Mouse (Mus musculus): ENCODE data around the gene Vmn1r51. TPM values are rescaled to one million over a fixed set of nuclear protein-coding genes. Genes with fewer than 3 reads are reported as not detected.
"Not testable (repeated sequence)": the region's sequence is repeated elsewhere in the genome, so short reads cannot be mapped to it uniquely, and the experiment has no call there.

Vmn1r51 gene
- polyA plus RNA-seq (2014; fragmentation: Nextera tagmentation; extraction: Ambion mirVana) = not detected in 2 replicates

GRCm38 (mm10) chr6:90122296-90122695 lies at the start of gene Vmn1r51:
Gene Vmn1r51, plus strand, starts transcription at chr6:90122596.
- H3K4me1 ChIP-seq (replicated peaks; ENCODE audit: control insufficient read depth, insufficient read depth, low read length); H3K27me3 ChIP-seq (replicated peaks; ENCODE audit: control insufficient read depth, insufficient read depth, low read length); DNase-seq (ENCODE audit: low spot score); H3K27ac ChIP-seq (ENCODE audit: low read depth, low read length); H3K4me3 ChIP-seq (ENCODE audit: low read depth, low read length); H3K36me3 ChIP-seq (ENCODE audit: control insufficient read depth, insufficient read depth, low read length); H3K4me2 ChIP-seq; ATAC-seq (replicated peaks; ENCODE audit: low FRiP score); H3K9ac ChIP-seq (ENCODE audit: low read depth, low read length); H3K9me3 ChIP-seq (ENCODE audit: control insufficient read depth, low read length): not testable (repeated sequence)
- 81% methylated on average over 1 of the region's 1 CpGs for WGBS

GRCm38 (mm10) chr6:90078406-90078805 lies 44.0 kb upstream of the Vmn1r51 start, which contains the start of gene Vmn1r49:
Gene Vmn1r49, minus strand, starts transcription at chr6:90078506.
- DNase-seq (ENCODE audit: low spot score) = no peak
- 73% methylated on average over 4 of the region's 4 CpGs for WGBS
- ATAC-seq (replicated peaks; ENCODE audit: low FRiP score) = no peak
- Histone ChIP-seq H3K27ac (ENCODE audit: low read depth, low read length) (no peak within 1 kb of the TSS), H3K4me1 (replicated peaks; ENCODE audit: control insufficient read depth, insufficient read depth, low read length) (no peaks in the 10 kb centered on the region), H3K4me2 (no peak within 1 kb of the TSS), H3K27me3 (replicated peaks; ENCODE audit: control insufficient read depth, insufficient read depth, low read length) (no peaks in the 10 kb centered on the region), H3K36me3 (ENCODE audit: control insufficient read depth, insufficient read depth, low read length) (no peaks in the 10 kb centered on the region), H3K9me3 (ENCODE audit: control insufficient read depth, low read length) (peaks cover 5% of the 10 kb centered on the region; the same call in 1 of the 2 replicates), H3K9ac (ENCODE audit: low read depth, low read length) (no peak within 1 kb of the TSS), H3K4me3 (ENCODE audit: low read depth, low read length) (no peak within 1 kb of the TSS)

- H3K27me3 ChIP-seq (replicated peaks; ENCODE audit: control insufficient read depth, insufficient read depth, low read length) = no peaks in the 10 kb centered on the region
- H3K4me3 ChIP-seq (ENCODE audit: low read depth, low read length) = no peak overlapping the region
- H3K9me3 ChIP-seq (ENCODE audit: control insufficient read depth, low read length) = no peaks in the 10 kb centered on the region
- H3K27ac ChIP-seq (ENCODE audit: low read depth, low read length) = no peak overlapping the region
- ATAC-seq (replicated peaks; ENCODE audit: low FRiP score) (no peak), DNase-seq (ENCODE audit: low spot score) (no peak)
- no peak overlapping the region for H3K9ac ChIP-seq (ENCODE audit: low read depth, low read length)
- no peaks in the 10 kb centered on the region for H3K4me1 ChIP-seq (replicated peaks; ENCODE audit: control insufficient read depth, insufficient read depth, low read length)
- H3K4me2 ChIP-seq = no peak overlapping the region
- H3K36me3 ChIP-seq (ENCODE audit: control insufficient read depth, insufficient read depth, low read length) = no peaks in the 10 kb centered on the region
- WGBS = 76% methylated on average over 2 of the region's 2 CpGs
Measured at GRCm38 (mm10) chr6:90100566-90100965, 21.8 kb upstream of the Vmn1r51 start.

GRCm38 (mm10) chr6:90101130-90101529 lies 21.3 kb upstream of the Vmn1r51 start, which contains the start of gene Vmn1r50:
Gene Vmn1r50, plus strand, starts transcription at chr6:90101430.
- ATAC-seq (replicated peaks; ENCODE audit: low FRiP score) = no peak
- no peaks in the 10 kb centered on the region for H3K27me3 ChIP-seq (replicated peaks; ENCODE audit: control insufficient read depth, insufficient read depth, low read length)
- no peak for DNase-seq (ENCODE audit: low spot score)
- no peak within 1 kb of the TSS for H3K9ac ChIP-seq (ENCODE audit: low read depth, low read length)
- H3K9me3 ChIP-seq (ENCODE audit: control insufficient read depth, low read length) = no peaks in the 10 kb centered on the region
- H3K27ac ChIP-seq (ENCODE audit: low read depth, low read length) = no peak within 1 kb of the TSS
- WGBS = 56% methylated on average over 2 of the region's 2 CpGs
- no peak within 1 kb of the TSS for H3K4me3 ChIP-seq (ENCODE audit: low read depth, low read length)
- H3K36me3 ChIP-seq (ENCODE audit: control insufficient read depth, insufficient read depth, low read length) = no peaks in the 10 kb centered on the region
- no peak within 1 kb of the TSS for H3K4me2 ChIP-seq
- no peaks in the 10 kb centered on the region for H3K4me1 ChIP-seq (replicated peaks; ENCODE audit: control insufficient read depth, insufficient read depth, low read length)

- ATAC-seq (replicated peaks; ENCODE audit: low FRiP score) = no peak
- no peak overlapping the region for H3K27ac ChIP-seq (ENCODE audit: low read depth, low read length)
- H3K27me3 ChIP-seq (replicated peaks; ENCODE audit: control insufficient read depth, insufficient read depth, low read length) = no peaks in the 10 kb centered on the region
- H3K9ac ChIP-seq (ENCODE audit: low read depth, low read length) = no peak overlapping the region
- no peak overlapping the region for H3K4me2 ChIP-seq
- H3K36me3 ChIP-seq (ENCODE audit: control insufficient read depth, insufficient read depth, low read length) = no peaks in the 10 kb centered on the region
- no peaks in the 10 kb centered on the region for H3K4me1 ChIP-seq (replicated peaks; ENCODE audit: control insufficient read depth, insufficient read depth, low read length)
- H3K4me3 ChIP-seq (ENCODE audit: low read depth, low read length) = no peak overlapping the region
- DNase-seq (ENCODE audit: low spot score) = no peak
- H3K9me3 ChIP-seq (ENCODE audit: control insufficient read depth, low read length) = no peaks in the 10 kb centered on the region
- WGBS = 71% methylated on average over 3 of the region's 3 CpGs
Measured at GRCm38 (mm10) chr6:90160139-90160538, 37.7 kb downstream of the Vmn1r51 start.

- H3K9ac ChIP-seq (ENCODE audit: low read depth, low read length) = no peak within 1 kb of the TSS
- H3K4me1 ChIP-seq (replicated peaks; ENCODE audit: control insufficient read depth, insufficient read depth, low read length) = no peaks in the 10 kb centered on the region
- DNase-seq (ENCODE audit: low spot score) (no peak), ATAC-seq (replicated peaks; ENCODE audit: low FRiP score) (no peak)
- no peaks in the 10 kb centered on the region for H3K9me3 ChIP-seq (ENCODE audit: control insufficient read depth, low read length)
- H3K27me3 ChIP-seq (replicated peaks; ENCODE audit: control insufficient read depth, insufficient read depth, low read length) = no peaks in the 10 kb centered on the region
- H3K27ac ChIP-seq (ENCODE audit: low read depth, low read length) = no peak within 1 kb of the TSS
- H3K36me3 ChIP-seq (ENCODE audit: control insufficient read depth, insufficient read depth, low read length) = no peaks in the 10 kb centered on the region
- WGBS = 56% methylated on average over 2 of the region's 2 CpGs
- no peak within 1 kb of the TSS for H3K4me3 ChIP-seq (ENCODE audit: low read depth, low read length)
- H3K4me2 ChIP-seq = no peak within 1 kb of the TSS
Measured at GRCm38 (mm10) chr6:90174508-90174907, 52.1 kb downstream of the Vmn1r51 start, which contains the start of gene Vmn1r52. Gene Vmn1r52, plus strand, starts transcription at chr6:90174808.

Other genes starting within 250 kb of the Vmn1r51 start
- not detected in 2 replicates for gene Vmn1r42, start 246.2 kb upstream of the Vmn1r51 start, polyA plus RNA-seq (2014; fragmentation: Nextera tagmentation; extraction: Ambion mirVana)
- gene Vmn1r43, start 246.2 kb upstream of the Vmn1r51 start, polyA plus RNA-seq (2014; fragmentation: Nextera tagmentation; extraction: Ambion mirVana) = not detected in 2 replicates
- not detected in 2 replicates for gene Vmn1r44, start 238.9 kb upstream of the Vmn1r51 start, polyA plus RNA-seq (2014; fragmentation: Nextera tagmentation; extraction: Ambion mirVana)
- not detected in 2 replicates for gene Vmn1r45, start 182.0 kb upstream of the Vmn1r51 start, polyA plus RNA-seq (2014; fragmentation: Nextera tagmentation; extraction: Ambion mirVana)
- not detected in 2 replicates for gene Vmn1r46, start 153.3 kb upstream of the Vmn1r51 start, polyA plus RNA-seq (2014; fragmentation: Nextera tagmentation; extraction: Ambion mirVana)
- not detected in 2 replicates for gene Vmn1r47, start 106.4 kb upstream of the Vmn1r51 start, polyA plus RNA-seq (2014; fragmentation: Nextera tagmentation; extraction: Ambion mirVana)
- not detected in 2 replicates for gene Vmn1r48, start 85.8 kb upstream of the Vmn1r51 start, polyA plus RNA-seq (2014; fragmentation: Nextera tagmentation; extraction: Ambion mirVana)
- gene Vmn1r49, start 44.1 kb upstream of the Vmn1r51 start, polyA plus RNA-seq (2014; fragmentation: Nextera tagmentation; extraction: Ambion mirVana) = not detected in 2 replicates
- gene Vmn1r50, start 21.2 kb upstream of the Vmn1r51 start, polyA plus RNA-seq (2014; fragmentation: Nextera tagmentation; extraction: Ambion mirVana) = not detected in 2 replicates
- not detected in 2 replicates for gene Vmn1r52, start 52.2 kb downstream of the Vmn1r51 start, polyA plus RNA-seq (2014; fragmentation: Nextera tagmentation; extraction: Ambion mirVana)
- gene V1ra8, start 80.2 kb downstream of the Vmn1r51 start, polyA plus RNA-seq (2014; fragmentation: Nextera tagmentation; extraction: Ambion mirVana) = not detected in 2 replicates
- not detected in 2 replicates for gene Vmn1r53, start 101.8 kb downstream of the Vmn1r51 start, polyA plus RNA-seq (2014; fragmentation: Nextera tagmentation; extraction: Ambion mirVana)
- not detected in 2 replicates for gene Vmn1r54, start 123.7 kb downstream of the Vmn1r51 start, polyA plus RNA-seq (2014; fragmentation: Nextera tagmentation; extraction: Ambion mirVana)
- not detected in 2 replicates for gene BC048671, start 178.6 kb downstream of the Vmn1r51 start, polyA plus RNA-seq (2014; fragmentation: Nextera tagmentation; extraction: Ambion mirVana)
- gene Chst13, start 202.6 kb downstream of the Vmn1r51 start, polyA plus RNA-seq (2014; fragmentation: Nextera tagmentation; extraction: Ambion mirVana) = 16.7 and 17.4 TPM in 2 replicates
- 2.6 and 3.0 TPM in 2 replicates for gene Uroc1, start 210.7 kb downstream of the Vmn1r51 start, polyA plus RNA-seq (2014; fragmentation: Nextera tagmentation; extraction: Ambion mirVana)
- gene Zxdc, start 246.9 kb downstream of the Vmn1r51 start, polyA plus RNA-seq (2014; fragmentation: Nextera tagmentation; extraction: Ambion mirVana) = 6.6 and 6.9 TPM in 2 replicates